ENCODE assay signal across 12 mouse cellular contexts in the genomic region with DNA sequence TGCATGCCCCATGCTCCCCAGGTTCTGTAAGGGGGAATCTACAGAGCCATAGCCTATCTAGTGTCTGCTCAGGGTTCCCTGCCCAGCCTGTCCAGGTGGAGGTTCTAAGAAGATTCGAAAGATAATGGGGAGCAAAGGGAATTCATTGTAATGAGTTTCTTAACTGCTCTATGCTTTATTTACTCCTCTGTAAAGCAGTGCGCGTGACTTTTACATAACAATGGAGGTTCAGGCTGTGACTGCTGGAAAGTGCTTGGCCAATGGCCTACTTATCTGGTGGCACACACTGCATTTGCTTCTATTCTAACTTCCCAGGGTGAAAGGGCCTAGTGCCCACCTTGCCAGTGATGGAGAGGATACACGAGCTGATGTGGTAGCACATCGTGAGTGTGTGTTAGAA.
"Had no signal": no experiment of that assay in that cellular context is flagged by ENCODE, and none has a peak within 500 bp of the region (broad histone marks: within the 10 kb centered on the region; RNA-seq: fewer than 3 reads in every experiment).

No protein-coding gene starts in this region.

- DNase-seq: retina, postnatal 1 day; right cerebral cortex, adult 18-20 months; right cerebral cortex, postnatal 14 days; right cerebral cortex, postnatal 25 days; right cerebral cortex, postnatal 4 days; spleen, adult 18-20 months; thymus, adult 18-20 months; thymus, adult 2 months; thymus, postnatal 14 days; thymus, postnatal 25 days; thymus, postnatal 36 days; thymus, postnatal 4 days had no signal
